Mouse (Mus musculus) brain, adult 10 weeks (tissue): ENCODE results near the gene Gimd1. TPM values are rescaled to one million over a fixed set of nuclear protein-coding genes. Genes with fewer than 3 reads are reported as not detected.

Experiments
- polyA plus RNA-seq: library from polyadenylated mRNA; stranded (reverse); fragments of 350-450 nt; fragmentation: Illumina TruSeq; extraction: RNeasy Lipid Tissue Mini Kit (QIAGEN cat#74804); gene quantifications from one replicate; pipeline ENCODE4 v1.2.3, GENCODE M21; 2015; ENCODE audit warnings: low read depth, low replicate concordance

The Gimd1 gene
- not detected for polyA plus RNA-seq

DNA sequence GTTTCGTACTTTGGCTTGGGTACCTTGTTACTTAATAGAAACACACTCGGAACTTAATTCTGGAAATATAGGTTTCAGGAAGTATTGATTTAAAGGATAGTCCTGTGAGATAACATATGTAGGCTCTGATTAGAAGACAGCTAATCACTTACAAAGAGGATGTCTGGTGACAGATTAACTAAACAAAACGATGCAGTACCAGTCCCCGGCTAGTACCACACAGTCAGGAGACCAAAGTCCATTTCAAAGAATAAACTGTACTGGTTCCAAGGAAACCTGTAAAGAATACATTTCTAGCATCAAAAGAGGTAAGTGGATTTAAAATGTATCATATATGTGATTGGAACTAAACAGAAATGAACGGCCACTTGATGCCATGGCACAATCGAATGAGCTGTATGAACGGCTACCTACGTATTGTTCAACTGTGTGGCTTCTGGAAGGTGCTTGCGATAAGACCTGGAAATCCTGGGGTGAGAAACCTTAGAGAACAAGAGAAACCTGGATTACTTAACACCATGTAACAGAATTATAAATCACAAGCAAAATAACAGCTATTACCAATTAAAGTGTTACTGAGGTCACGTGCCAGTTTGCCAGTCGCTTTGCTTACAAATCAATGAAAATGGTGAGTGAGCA, at the start of gene Gimd1:
Gene Gimd1, plus strand, starts transcription at position 220 of the 639 bp plus-strand sequence.

DNA sequence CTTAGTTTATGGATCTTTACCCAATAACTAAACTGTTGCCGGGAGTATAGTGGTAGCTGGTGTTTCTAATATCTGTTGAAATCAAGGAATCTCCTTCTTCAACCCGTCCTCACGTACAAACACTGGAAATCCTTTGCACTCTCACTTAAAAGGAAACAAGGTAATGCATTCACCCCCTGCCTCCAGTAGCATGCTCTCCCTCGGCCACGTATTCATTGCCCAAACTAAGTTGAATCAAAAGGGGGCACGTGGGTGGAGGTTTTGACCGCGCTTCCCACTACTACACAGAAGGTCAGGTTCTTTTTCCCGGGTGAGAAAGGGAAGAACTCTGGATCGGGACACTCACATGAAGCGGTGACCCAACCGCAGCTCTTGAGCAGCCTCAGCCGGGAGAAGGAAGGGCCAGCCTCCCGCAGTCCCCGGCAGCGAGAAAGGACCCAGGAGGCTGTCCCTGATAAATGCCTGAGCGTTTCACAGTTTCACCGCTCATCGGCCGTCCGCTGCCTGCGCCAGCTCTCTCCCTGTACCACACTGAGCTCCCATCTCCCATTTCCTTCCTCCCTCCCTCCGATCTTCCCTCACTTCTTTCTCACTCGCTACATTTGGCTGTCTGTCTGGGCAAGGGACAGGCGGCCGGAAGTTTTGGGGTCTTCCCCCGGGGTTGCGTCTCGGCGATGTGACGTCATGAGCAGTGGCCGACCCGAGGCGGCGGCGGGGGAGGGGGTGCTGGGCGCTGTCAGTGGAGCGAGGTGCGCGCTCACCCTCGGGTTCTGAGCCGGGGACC, 54.0 kb downstream of the Gimd1 start, which contains the start of gene Tbck:
Gene Tbck, plus strand, starts transcription at position 698 of the 784 bp plus-strand sequence.

DNA sequence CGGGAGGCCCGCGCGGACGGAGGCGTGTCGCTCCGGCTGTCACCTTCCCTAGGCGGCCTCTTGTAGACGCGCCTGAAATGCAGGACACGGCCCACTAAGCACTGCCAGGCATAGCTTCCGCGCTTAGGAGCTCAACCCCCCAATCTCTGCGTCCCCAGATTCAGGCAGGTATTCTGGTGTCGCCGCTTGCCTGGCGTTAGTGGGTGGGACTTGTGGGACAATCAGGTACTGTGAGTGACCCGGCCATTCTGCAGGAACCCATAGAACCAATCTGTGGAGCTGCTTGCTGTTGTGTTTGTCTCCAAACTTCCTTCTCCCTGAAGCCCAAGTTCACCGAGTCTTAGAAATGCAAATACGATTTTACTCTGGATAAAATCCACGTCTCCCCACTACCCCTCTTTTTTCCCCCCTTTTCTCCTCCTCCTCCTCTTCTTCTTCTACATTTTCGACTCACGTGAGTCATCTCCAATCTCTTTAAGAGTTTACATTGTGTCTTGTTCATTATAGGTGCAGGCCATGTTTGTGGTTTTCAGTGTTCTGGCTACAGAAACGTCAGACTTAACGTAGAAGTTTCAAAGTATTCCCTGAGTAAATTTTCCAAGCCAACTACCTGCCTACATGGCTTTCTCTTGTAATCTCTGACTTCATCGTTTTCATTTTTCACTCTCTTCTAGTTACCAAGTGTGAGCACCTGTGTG, 54.8 kb downstream of the Gimd1 start, which contains the start of gene Aimp1:
Gene Aimp1, minus strand, starts transcription at position 140 of the 698 bp plus-strand sequence.

Other genes starting within 250 kb of the Gimd1 start
- gene Tbck, start 54.3 kb downstream of the Gimd1 start, polyA plus RNA-seq = 10.8 TPM
- 102 TPM for gene Aimp1, start 54.5 kb downstream of the Gimd1 start, polyA plus RNA-seq